Mouse (Mus musculus): ENCODE data around the gene Tbc1d9. TPM values are rescaled to one million over a fixed set of nuclear protein-coding genes. Genes with fewer than 3 reads are reported as not detected.

Tbc1d9 gene
- polyA plus RNA-seq, 1 experiment from 2014 or later = 1.4 TPM

- 28% methylated on average over 5 of the region's 5 CpGs for WGBS
- no peaks in the 10 kb centered on the region for H3K36me3 ChIP-seq (ENCODE audit: control insufficient read depth, insufficient read depth, low read length)
- H3K9me3 ChIP-seq (ENCODE audit: control insufficient read depth, low read length) = no peaks in the 10 kb centered on the region
- H3K9ac ChIP-seq (ENCODE audit: low read length) = no peak overlapping the region
- H3K4me3 ChIP-seq (ENCODE audit: low read length) = no peak overlapping the region
- H3K27me3 ChIP-seq (ENCODE audit: control insufficient read depth, insufficient read depth, low read depth, low read length) = no peaks in the 10 kb centered on the region
- H3K27ac ChIP-seq (ENCODE audit: low read length) = no peak overlapping the region
- no peak overlapping the region for H3K4me2 ChIP-seq (ENCODE audit: low read depth, low read length)
- no peaks in the 10 kb centered on the region for H3K4me1 ChIP-seq (replicated peaks; ENCODE audit: control insufficient read depth, insufficient read depth, low read length)
- no peak for ATAC-seq (ENCODE audit: low read depth)
Observed at GRCm38 (mm10) chr8:83215065-83215464, 49.9 kb downstream of the Tbc1d9 start.

- Histone ChIP-seq H3K27me3 (ENCODE audit: control insufficient read depth, insufficient read depth, low read depth, low read length) (no peaks in the 10 kb centered on the region), H3K27ac (ENCODE audit: low read length) (no peak overlapping the region), H3K9me3 (ENCODE audit: control insufficient read depth, low read length) (no peaks in the 10 kb centered on the region), H3K4me1 (replicated peaks; ENCODE audit: control insufficient read depth, insufficient read depth, low read length) (no peaks in the 10 kb centered on the region), H3K4me2 (ENCODE audit: low read depth, low read length) (no peak overlapping the region), H3K4me3 (ENCODE audit: low read length) (no peak overlapping the region), H3K36me3 (ENCODE audit: control insufficient read depth, insufficient read depth, low read length) (no peaks in the 10 kb centered on the region), H3K9ac (ENCODE audit: low read length) (no peak overlapping the region)
- ATAC-seq (ENCODE audit: low read depth) = no peak
- 75% methylated on average over 6 of the region's 6 CpGs for WGBS
Observed at GRCm38 (mm10) chr8:83216520-83216919, 51.4 kb downstream of the Tbc1d9 start.

GRCm38 (mm10) chr8:83217196-83217595, 52.0 kb downstream of the Tbc1d9 start:
- no peaks in the 10 kb centered on the region for H3K27me3 ChIP-seq (ENCODE audit: control insufficient read depth, insufficient read depth, low read depth, low read length)
- no peak overlapping the region for H3K27ac ChIP-seq (ENCODE audit: low read length)
- H3K36me3 ChIP-seq (ENCODE audit: control insufficient read depth, insufficient read depth, low read length) = no peaks in the 10 kb centered on the region
- no peaks in the 10 kb centered on the region for H3K4me1 ChIP-seq (replicated peaks; ENCODE audit: control insufficient read depth, insufficient read depth, low read length)
- no peak overlapping the region for H3K4me2 ChIP-seq (ENCODE audit: low read depth, low read length)
- H3K9ac ChIP-seq (ENCODE audit: low read length) = no peak overlapping the region
- no peaks in the 10 kb centered on the region for H3K9me3 ChIP-seq (ENCODE audit: control insufficient read depth, low read length)
- no peak overlapping the region for H3K4me3 ChIP-seq (ENCODE audit: low read length)
- WGBS = 86% methylated on average over 9 of the region's 9 CpGs
- ATAC-seq (ENCODE audit: low read depth) = no peak

- no peak overlapping the region for H3K27ac ChIP-seq (ENCODE audit: low read length)
- H3K4me3 ChIP-seq (ENCODE audit: low read length) = no peak overlapping the region
- no peaks in the 10 kb centered on the region for H3K4me1 ChIP-seq (replicated peaks; ENCODE audit: control insufficient read depth, insufficient read depth, low read length)
- no peak overlapping the region for H3K9ac ChIP-seq (ENCODE audit: low read length)
- H3K4me2 ChIP-seq (ENCODE audit: low read depth, low read length) = no peak overlapping the region
- H3K9me3 ChIP-seq (ENCODE audit: control insufficient read depth, low read length) = no peaks in the 10 kb centered on the region
- no peaks in the 10 kb centered on the region for H3K36me3 ChIP-seq (ENCODE audit: control insufficient read depth, insufficient read depth, low read length)
- no peak for ATAC-seq (ENCODE audit: low read depth)
- no peaks in the 10 kb centered on the region for H3K27me3 ChIP-seq (ENCODE audit: control insufficient read depth, insufficient read depth, low read depth, low read length)
- WGBS = 92% methylated on average over 2 of the region's 2 CpGs
Observed at GRCm38 (mm10) chr8:83217891-83218290, 52.7 kb downstream of the Tbc1d9 start.

GRCm38 (mm10) chr8:83219392-83219791, 54.2 kb downstream of the Tbc1d9 start:
- no peak for ATAC-seq (ENCODE audit: low read depth)
- WGBS = 83% methylated on average over 8 of the region's 8 CpGs
- no peak overlapping the region for H3K9ac ChIP-seq (ENCODE audit: low read length)

GRCm38 (mm10) chr8:83220746-83221145, 55.6 kb downstream of the Tbc1d9 start:
- Histone ChIP-seq H3K9ac (ENCODE audit: low read length) (no peak overlapping the region), H3K4me2 (ENCODE audit: low read depth, low read length) (no peak overlapping the region), H3K27me3 (ENCODE audit: control insufficient read depth, insufficient read depth, low read depth, low read length) (no peaks in the 10 kb centered on the region), H3K4me3 (ENCODE audit: low read length) (no peak overlapping the region), H3K9me3 (ENCODE audit: control insufficient read depth, low read length) (no peaks in the 10 kb centered on the region), H3K4me1 (replicated peaks; ENCODE audit: control insufficient read depth, insufficient read depth, low read length) (no peaks in the 10 kb centered on the region), H3K27ac (ENCODE audit: low read length) (no peak overlapping the region), H3K36me3 (ENCODE audit: control insufficient read depth, insufficient read depth, low read length) (no peaks in the 10 kb centered on the region)
- 75% methylated on average over 3 of the region's 3 CpGs for WGBS
- ATAC-seq (ENCODE audit: low read depth) = no peak

More at GRCm38 (mm10) chr8:83219392-83219791, 54.2 kb downstream of the Tbc1d9 start:
- no peak overlapping the region for H3K4me2 ChIP-seq (ENCODE audit: low read depth, low read length)
- H3K27me3 ChIP-seq (ENCODE audit: control insufficient read depth, insufficient read depth, low read depth, low read length) = no peaks in the 10 kb centered on the region
- no peak overlapping the region for H3K4me3 ChIP-seq (ENCODE audit: low read length)
- no peaks in the 10 kb centered on the region for H3K4me1 ChIP-seq (replicated peaks; ENCODE audit: control insufficient read depth, insufficient read depth, low read length)
- H3K27ac ChIP-seq (ENCODE audit: low read length) = no peak overlapping the region
- H3K9me3 ChIP-seq (ENCODE audit: control insufficient read depth, low read length) = no peaks in the 10 kb centered on the region
- no peaks in the 10 kb centered on the region for H3K36me3 ChIP-seq (ENCODE audit: control insufficient read depth, insufficient read depth, low read length)

GRCm38 (mm10) chr8:83224754-83225416, 59.7 kb downstream of the Tbc1d9 start:
- H3K27ac ChIP-seq (ENCODE audit: low read length) = no peak overlapping the region
- H3K9ac ChIP-seq (ENCODE audit: low read length) = no peak overlapping the region
- no peaks in the 10 kb centered on the region for H3K27me3 ChIP-seq (ENCODE audit: control insufficient read depth, insufficient read depth, low read depth, low read length)
- H3K4me2 ChIP-seq (ENCODE audit: low read depth, low read length) = no peak overlapping the region
- H3K9me3 ChIP-seq (ENCODE audit: control insufficient read depth, low read length) = no peaks in the 10 kb centered on the region
- H3K36me3 ChIP-seq (ENCODE audit: control insufficient read depth, insufficient read depth, low read length) = no peaks in the 10 kb centered on the region
- no peaks in the 10 kb centered on the region for H3K4me1 ChIP-seq (replicated peaks; ENCODE audit: control insufficient read depth, insufficient read depth, low read length)
- H3K4me3 ChIP-seq (ENCODE audit: low read length) = no peak overlapping the region
- WGBS = 78% methylated on average over 5 of the region's 5 CpGs
- ATAC-seq (ENCODE audit: low read depth) = no peak

GRCm38 (mm10) chr8:83225598-83225997, 60.4 kb downstream of the Tbc1d9 start:
- ATAC-seq (ENCODE audit: low read depth) = no peak
- Histone ChIP-seq H3K4me2 (ENCODE audit: low read depth, low read length) (no peak overlapping the region), H3K9me3 (ENCODE audit: control insufficient read depth, low read length) (no peaks in the 10 kb centered on the region), H3K4me1 (replicated peaks; ENCODE audit: control insufficient read depth, insufficient read depth, low read length) (no peaks in the 10 kb centered on the region), H3K36me3 (ENCODE audit: control insufficient read depth, insufficient read depth, low read length) (no peaks in the 10 kb centered on the region), H3K27me3 (ENCODE audit: control insufficient read depth, insufficient read depth, low read depth, low read length) (no peaks in the 10 kb centered on the region), H3K9ac (ENCODE audit: low read length) (no peak overlapping the region), H3K27ac (ENCODE audit: low read length) (no peak overlapping the region), H3K4me3 (ENCODE audit: low read length) (no peak overlapping the region)
- WGBS = 84% methylated on average over 2 of the region's 2 CpGs

GRCm38 (mm10) chr8:83227336-83227735, 62.2 kb downstream of the Tbc1d9 start:
- Histone ChIP-seq H3K4me2 (ENCODE audit: low read depth, low read length) (no peak overlapping the region), H3K4me1 (replicated peaks; ENCODE audit: control insufficient read depth, insufficient read depth, low read length) (no peaks in the 10 kb centered on the region), H3K4me3 (ENCODE audit: low read length) (no peak overlapping the region), H3K9ac (ENCODE audit: low read length) (no peak overlapping the region), H3K27me3 (ENCODE audit: control insufficient read depth, insufficient read depth, low read depth, low read length) (no peaks in the 10 kb centered on the region), H3K9me3 (ENCODE audit: control insufficient read depth, low read length) (no peaks in the 10 kb centered on the region), H3K36me3 (ENCODE audit: control insufficient read depth, insufficient read depth, low read length) (no peaks in the 10 kb centered on the region), H3K27ac (ENCODE audit: low read length) (no peak overlapping the region)
- WGBS = 68% methylated on average over 5 of the region's 5 CpGs
- no peak for ATAC-seq (ENCODE audit: low read depth)

- 0 out of 2 replicates have a peak, but pooled peaks cover 3% of the 10 kb centered on the region for H3K4me1 ChIP-seq (replicated peaks; ENCODE audit: control insufficient read depth, insufficient read depth, low read length)
- no peaks in the 10 kb centered on the region for H3K9me3 ChIP-seq (ENCODE audit: control insufficient read depth, low read length)
- no peaks in the 10 kb centered on the region for H3K27me3 ChIP-seq (ENCODE audit: control insufficient read depth, insufficient read depth, low read depth, low read length)
- H3K36me3 ChIP-seq (ENCODE audit: control insufficient read depth, insufficient read depth, low read length) = no peaks in the 10 kb centered on the region
- 50% methylated on average over 4 of the region's 4 CpGs for WGBS
- no peak overlapping the region for H3K27ac ChIP-seq (ENCODE audit: low read length)
- no peak overlapping the region for H3K4me2 ChIP-seq (ENCODE audit: low read depth, low read length)
- no peak overlapping the region for H3K9ac ChIP-seq (ENCODE audit: low read length)
- no peak overlapping the region for H3K4me3 ChIP-seq (ENCODE audit: low read length)
- no peak for ATAC-seq (ENCODE audit: low read depth)
Observed at GRCm38 (mm10) chr8:83233099-83233498, 67.9 kb downstream of the Tbc1d9 start.

Measured in lung, embryonic 16.5 days (tissue).